Mouse (Mus musculus) spleen, postnatal 14 days (tissue): Measurements from ENCODE around the gene Srprb.

Experiments used
- DNase-seq, 2 experiments: peaks; one replicate each; pipeline ENCODE4 v3.0.0; 2021 to 2022; ENCODE audit warnings: low spot score in 2 of 2

Gene Srprb

GRCm38 (mm10) chr9:103201561-103202260 lies at the start of gene Srprb:
Srprb (minus strand) TSS chr9:103202137.
- DNase-seq: peak; percentile 85 to 92

DNA sequence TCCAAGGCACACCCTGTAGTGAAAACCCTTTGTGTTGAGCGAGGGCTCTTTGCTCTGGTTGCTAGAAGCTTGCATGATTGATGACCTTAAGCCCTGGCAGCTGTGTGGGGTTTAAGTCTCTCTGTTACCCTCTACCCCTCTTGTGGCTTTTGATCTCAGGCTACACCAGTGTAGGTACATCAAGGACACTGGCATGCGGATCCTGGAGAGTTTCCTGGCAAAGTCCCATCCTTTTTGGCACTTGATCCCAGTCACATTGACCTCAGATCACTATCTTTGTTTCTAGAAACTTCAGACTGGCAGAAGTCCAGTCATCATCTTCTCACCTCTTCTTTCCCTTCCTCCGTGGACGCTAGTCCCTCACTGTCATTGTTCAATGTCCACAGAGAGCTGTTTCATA lies 46.7 kb upstream of the Srprb start:
- no peak for DNase-seq

GRCm38 (mm10) chr9:103246526-103247168 lies 44.7 kb upstream of the Srprb start:
- DNase-seq: no peak

- no peak for DNase-seq
Measured at GRCm38 (mm10) chr9:103243640-103244039, 41.7 kb upstream of the Srprb start.

- no peak for DNase-seq
Measured at GRCm38 (mm10) chr9:103241206-103241605, 39.3 kb upstream of the Srprb start.

- DNase-seq: no peak
Measured at GRCm38 (mm10) chr9:103239471-103239870, 37.5 kb upstream of the Srprb start.

DNA sequence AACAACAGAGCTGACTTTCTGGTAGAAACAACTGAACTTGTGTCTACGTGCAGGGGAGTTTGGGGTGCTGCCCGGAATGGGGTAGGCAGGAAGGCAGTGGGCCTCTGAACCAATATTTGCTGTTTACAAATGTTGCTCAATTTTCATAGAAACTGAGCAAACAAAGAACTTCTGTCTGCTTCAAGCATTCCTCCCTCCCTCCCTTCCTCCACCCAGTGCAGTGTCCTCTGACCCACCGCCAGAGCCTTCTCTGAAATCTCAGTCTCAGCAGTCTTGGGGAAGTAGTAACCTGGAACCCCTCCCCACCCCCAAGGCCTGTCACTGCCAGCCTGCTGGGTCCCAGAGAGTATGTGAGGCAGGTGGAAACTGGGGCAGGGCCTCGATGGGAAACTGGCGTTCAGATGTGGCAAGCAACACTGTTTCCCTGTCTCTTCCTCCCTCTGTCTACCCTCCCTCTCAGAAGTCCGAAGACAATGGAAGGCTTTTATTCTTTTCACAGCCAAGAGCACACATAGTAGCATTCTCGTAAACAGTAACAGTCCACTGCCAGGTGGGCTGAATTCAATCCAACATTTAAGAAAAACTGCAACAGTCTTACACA lies 32.7 kb upstream of the Srprb start:
- no peak for DNase-seq

- DNase-seq: no peak
Measured at GRCm38 (mm10) chr9:103234059-103234458, 32.1 kb upstream of the Srprb start.

GRCm38 (mm10) chr9:103233006-103233395 lies 31.1 kb upstream of the Srprb start:
- DNase-seq: no peak

DNA sequence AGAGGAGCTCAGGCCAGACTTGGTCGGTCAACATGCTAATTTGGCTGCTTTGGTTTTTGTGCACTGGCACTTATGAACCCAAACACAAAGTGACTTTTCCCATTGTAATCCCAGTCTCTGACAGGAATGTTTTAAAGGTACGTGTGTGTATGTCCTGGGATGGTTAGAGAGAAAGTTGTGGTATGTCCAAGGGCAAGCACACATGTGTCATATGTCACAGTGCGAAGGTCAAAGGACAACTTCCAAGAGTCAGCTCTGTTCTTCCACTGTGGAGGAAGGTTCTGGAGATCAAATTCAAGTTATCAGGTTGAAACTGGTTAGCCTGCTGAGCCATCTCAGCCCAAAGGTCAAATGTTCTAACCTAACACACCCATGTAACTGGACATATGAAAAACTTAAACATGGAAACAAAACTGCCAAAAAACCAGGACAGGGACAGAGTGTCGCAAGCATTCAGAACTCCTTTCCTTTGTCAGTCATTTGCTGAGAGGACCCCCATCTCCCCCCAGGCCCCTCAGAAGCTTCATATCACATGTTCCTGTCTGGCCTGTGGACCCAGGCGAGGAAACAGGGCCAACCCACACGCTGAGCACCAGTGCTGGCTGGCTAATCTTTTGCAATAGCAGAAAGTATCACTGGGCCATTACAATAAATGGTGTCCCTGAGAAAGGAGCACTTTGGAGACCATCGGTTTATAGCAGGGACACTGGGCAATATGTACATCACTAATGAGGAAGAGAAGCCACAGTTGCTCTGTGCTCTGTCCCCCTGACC lies 30.5 kb upstream of the Srprb start:
- DNase-seq: no peak

DNA sequence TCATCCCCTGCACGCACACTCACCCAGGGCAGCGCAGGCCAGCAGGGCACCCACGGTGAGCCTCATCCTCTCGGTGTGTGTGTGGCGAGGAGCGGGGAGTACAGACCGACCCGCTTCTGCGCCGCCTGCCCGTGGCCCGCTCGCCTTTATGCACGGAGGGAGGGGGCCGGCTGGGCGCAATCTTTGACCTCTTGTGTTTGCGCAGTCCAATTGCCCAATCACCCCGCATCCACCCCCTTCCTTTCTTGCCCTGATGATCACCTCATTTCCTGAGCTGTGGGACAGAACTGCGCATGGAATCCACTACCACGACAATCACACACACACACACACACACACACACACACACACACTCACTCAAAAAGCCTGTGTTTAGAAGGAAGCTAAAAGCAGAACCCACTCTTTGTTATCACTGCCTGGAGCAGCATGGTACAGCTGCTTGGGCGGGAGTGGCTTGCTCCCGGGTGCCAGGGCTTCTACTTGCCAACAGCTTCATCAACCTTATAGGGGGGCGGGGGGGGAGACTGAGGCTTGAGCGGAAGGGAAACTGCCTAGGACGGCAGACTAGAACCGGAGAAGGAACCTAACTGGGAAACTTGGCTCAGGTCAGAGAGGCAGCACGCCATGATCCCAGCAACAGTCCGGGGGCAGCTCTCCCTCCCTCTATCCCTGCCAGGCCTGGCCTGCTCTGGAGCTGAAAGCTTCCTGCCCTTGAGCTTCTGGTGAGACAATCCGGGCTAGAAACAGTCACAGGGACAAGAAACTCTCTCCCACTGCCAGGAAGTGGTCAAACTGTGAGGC lies 28.4 kb upstream of the Srprb start, which contains the start of the genes Gm20425 and Trf:
Gene Gm20425, minus strand, starts transcription at position 157 of the 801 bp plus-strand sequence.
Gene Trf, minus strand, starts transcription at position 294 of the 801 bp plus-strand sequence.
- no peak for DNase-seq

GRCm38 (mm10) chr9:103229037-103229867 lies 27.3 kb upstream of the Srprb start:
- DNase-seq: no peak

DNA sequence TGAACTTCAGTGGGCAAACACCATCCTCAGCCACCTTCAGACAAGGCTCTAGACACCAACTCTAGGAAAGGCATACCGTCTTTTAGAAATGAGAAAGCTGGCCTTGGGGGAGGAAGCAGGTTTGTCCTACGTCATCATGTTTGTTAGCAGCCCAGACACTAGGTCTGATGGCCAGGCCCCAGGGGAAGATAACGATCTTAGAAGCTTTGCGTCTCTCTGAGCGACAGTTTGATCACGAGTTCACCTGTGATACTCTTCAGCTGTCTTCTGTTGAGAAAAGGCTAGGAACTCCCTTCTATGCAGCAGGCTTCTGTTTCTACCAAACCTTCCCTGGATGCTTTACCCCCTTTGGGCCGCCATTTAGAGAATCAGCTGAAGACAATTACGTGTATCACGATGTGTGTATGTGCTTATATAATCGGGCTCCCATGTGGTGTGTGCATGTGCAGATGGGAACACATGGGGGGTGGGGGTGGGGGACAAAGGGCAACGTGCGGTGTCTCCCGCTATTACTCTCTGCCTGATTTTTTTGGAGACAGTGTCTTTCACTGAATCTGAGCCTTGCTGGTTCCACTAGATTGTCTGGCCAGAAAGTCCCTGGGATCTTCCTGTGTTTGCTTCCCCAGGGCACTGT lies 26.6 kb upstream of the Srprb start:
- no peak for DNase-seq

GRCm38 (mm10) chr9:103227760-103228159 lies 25.8 kb upstream of the Srprb start:
- no peak for DNase-seq

DNA sequence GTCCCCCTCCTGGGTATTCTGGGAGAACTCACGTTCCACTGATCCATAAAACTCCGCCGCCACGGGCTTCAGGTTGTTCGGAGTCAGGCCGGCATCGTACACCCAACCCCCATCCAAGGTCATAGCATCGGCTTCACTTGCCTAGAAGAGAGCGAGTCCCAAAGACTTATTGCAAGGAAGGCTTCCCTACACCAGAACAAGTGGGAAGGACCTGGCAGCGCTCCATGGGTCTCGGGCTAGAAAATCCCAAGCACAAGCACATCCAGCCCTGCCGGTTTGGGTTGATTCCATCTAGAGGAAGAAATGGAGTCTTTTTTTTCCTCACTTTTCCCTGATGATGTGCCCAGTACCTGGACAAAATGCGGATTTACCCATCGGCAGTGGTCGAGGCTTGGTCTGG lies 24.9 kb upstream of the Srprb start:
- no peak for DNase-seq

DNA sequence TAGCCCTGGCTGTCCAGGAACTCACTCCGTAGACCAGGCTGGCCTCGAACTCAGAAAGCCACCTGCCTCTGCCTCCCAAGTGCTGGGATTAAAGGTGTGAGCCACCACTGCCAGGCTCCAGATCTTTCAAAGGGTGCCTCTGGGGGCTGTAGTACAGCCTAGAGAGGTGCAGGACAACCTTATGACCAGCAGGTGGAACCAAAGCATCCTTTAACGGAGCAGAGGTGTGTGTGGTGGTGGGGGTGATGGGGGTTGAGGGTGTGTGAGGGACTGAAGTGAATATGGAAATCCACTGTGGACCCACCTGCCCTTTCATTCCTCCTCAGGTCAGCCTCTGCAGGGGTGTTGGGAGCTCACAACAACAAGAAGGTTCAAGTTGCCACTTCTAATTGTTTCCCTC lies 23.5 kb upstream of the Srprb start:
- DNase-seq: peak in 1 of 2 experiments; percentile 29

DNA sequence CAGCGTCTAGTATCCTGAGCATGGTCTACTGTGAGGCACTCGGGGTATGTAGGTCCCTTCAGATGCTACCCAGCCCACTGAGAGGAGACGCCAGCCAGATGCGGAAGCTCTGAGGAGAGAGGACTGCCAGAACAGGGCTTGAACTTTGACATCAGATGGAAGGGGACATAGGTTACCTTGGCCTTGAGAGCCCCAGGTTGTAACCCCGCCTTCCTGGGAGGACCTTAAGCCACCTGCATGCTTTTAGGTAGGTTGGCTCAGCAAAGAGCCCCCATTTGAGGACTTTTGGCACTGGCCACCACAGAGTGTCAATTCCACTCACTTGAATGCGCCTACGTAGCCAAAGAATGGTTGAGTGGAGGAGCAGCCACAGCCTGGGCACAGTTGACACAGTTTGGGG lies 22.8 kb upstream of the Srprb start:
- DNase-seq: no peak

DNA sequence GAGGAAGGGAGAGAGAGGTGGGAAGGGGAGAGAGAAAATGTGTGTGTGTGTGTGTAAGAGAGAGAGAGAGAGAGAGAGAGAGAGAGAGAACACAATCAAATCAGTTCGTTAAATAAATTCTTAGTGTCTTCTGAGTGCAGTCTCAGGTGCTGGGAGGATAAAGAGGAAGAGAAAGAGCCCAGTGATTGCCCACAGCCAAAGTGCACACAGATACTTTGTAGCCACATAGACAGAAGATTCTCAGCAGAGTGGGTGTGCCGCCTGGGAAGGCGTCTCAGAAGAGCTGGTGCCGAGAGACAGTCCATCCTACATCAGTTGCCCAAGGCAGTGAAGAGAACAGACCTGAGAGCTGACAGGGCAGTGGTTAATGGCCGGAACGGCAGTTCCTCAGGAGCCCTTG lies 12.3 kb upstream of the Srprb start:
- DNase-seq: no peak

GRCm38 (mm10) chr9:103213631-103214030 lies 11.7 kb upstream of the Srprb start:
- no peak for DNase-seq
